Mouse (Mus musculus) right cerebral cortex, postnatal 10 days (tissue): ENCODE measurements around the gene Caly.
A peak's percentile ranks its signal among the peaks of the same experiment; 100 is the strongest.

ENCODE experiments used
- DNase-seq, 2 experiments: peaks; one replicate each; pipeline ENCODE4 v3.0.0; 2021; ENCODE audit warnings: low spot score in 2 of 2

The Caly gene

GRCm38 (mm10) chr7:140042728-140043127 lies 39.6 kb downstream of the Caly start:
- no peak for DNase-seq

- peak in 1 of 2 experiments; percentile 22 for DNase-seq
Measured at GRCm38 (mm10) chr7:140037171-140037555, 45.2 kb downstream of the Caly start.

GRCm38 (mm10) chr7:140036281-140037170 lies 45.8 kb downstream of the Caly start, which contains the start of the genes Zfp511 and Tubgcp2:
Gene Zfp511 (plus strand): TSS chr7:140036391.
Gene Tubgcp2 (minus strand): TSS chr7:140036669.
- DNase-seq: peak; percentile 95

GRCm38 (mm10) chr7:140035456-140035855 lies 46.9 kb downstream of the Caly start:
- peak in 1 of 2 experiments; percentile 9 for DNase-seq

- DNase-seq: peak; percentile 17 to 19
Measured at GRCm38 (mm10) chr7:140033386-140033785, 49.0 kb downstream of the Caly start.

- DNase-seq: peak in 1 of 2 experiments; percentile 8
Measured at GRCm38 (mm10) chr7:140032366-140032765, 50.0 kb downstream of the Caly start.

- peak in 1 of 2 experiments; percentile 9 for DNase-seq
Measured at GRCm38 (mm10) chr7:140031771-140032170, 50.6 kb downstream of the Caly start.
